Mouse (Mus musculus): ENCODE results near the gene Rnf31.

DNA sequence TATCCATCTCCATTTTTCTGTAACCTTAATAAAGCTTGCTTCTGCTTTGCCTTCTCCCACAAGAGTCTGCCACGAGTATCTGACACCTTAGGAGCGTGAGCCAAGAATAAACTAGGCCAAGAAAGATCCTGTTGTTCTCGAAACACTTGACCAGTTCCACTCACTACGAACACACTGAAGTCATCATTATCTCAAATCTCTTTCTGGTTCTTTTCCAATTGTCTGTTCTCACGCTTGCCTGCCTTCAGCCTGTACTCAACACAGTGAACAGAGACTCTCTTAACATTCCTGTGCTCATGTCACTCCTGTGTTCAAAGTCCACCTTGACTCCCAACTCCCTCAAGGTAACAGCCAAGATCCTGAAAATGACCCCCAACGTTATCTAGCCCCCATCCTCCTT, 21.8 kb downstream of the Rnf31 start:
- no peak for TF ChIP-seq CTCF (IDR thresholded peaks at IDR 0.05; ENCODE audit: low read depth)
- TF ChIP-seq EP300 (IDR thresholded peaks at IDR 0.05; ENCODE audit: low read depth): no peak
